Mouse (Mus musculus) hindbrain, postnatal 0 days (tissue): ENCODE data around the gene Gm20388. TPM values are rescaled to one million over a fixed set of nuclear protein-coding genes. Genes with fewer than 3 reads are reported as not detected.

Experiments
- ATAC-seq: fragments of 200-750 bp; cut with Nextera tagmentation; 2 replicates; pipeline ENCODE4 v1.8.0; 2017; ENCODE audit warnings: mild to moderate bottlenecking, moderate TSS enrichment, moderate library complexity
- DNase-seq: peaks from one replicate; pipeline ENCODE4 v3.0.0-alpha.2; 2015; ENCODE audit warnings: low spot score
- H3K27ac ChIP-seq: fragments of 300-500 bp; sonication (generic); 2 replicates; pipeline ENCODE4 v1.5.1; 2014; ENCODE audit warnings: mild to moderate bottlenecking
- H3K27me3 ChIP-seq: fragments of 300-500 bp; sonication (generic); 2 replicates; pipeline ENCODE4 v1.6.1; 2014; ENCODE audit warnings: low read length, mixed read lengths; ENCODE audit not compliant: insufficient read depth
- H3K36me3 ChIP-seq: fragments of 300-500 bp; sonication (generic); 2 replicates; pipeline ENCODE4 v1.6.1; 2014; ENCODE audit warnings: low read length, mixed read lengths; ENCODE audit not compliant: insufficient read depth
- H3K4me1 ChIP-seq: fragments of 300-500 bp; sonication (generic); 2 replicates; pipeline ENCODE4 v1.6.1; 2014; ENCODE audit warnings: antibody characterized with exemption, low read length, mixed read lengths; ENCODE audit not compliant: insufficient read depth
- H3K4me2 ChIP-seq: fragments of 300-500 bp; sonication (generic); 2 replicates; pipeline ENCODE4 v1.6.1; 2014; ENCODE audit warnings: low read depth, mild to moderate bottlenecking, low read length, moderate library complexity, mixed read lengths
- H3K4me3 ChIP-seq: fragments of 300-500 bp; sonication (generic); 2 replicates; pipeline ENCODE4 v1.5.1; 2014; ENCODE audit warnings: low read length
- H3K9ac ChIP-seq: fragments of 300-500 bp; sonication (generic); replicated peaks from 2 replicates; pipeline ENCODE4 v1.6.1; 2014; ENCODE audit warnings: mild to moderate bottlenecking, low read length, moderate library complexity, mixed read lengths
- H3K9me3 ChIP-seq: fragments of 300-500 bp; sonication (generic); 2 replicates; pipeline ENCODE4 v1.6.1; 2016; ENCODE audit warnings: low read length, mixed read lengths
- CTCF ChIP-seq: IDR thresholded peaks from 2 replicates; pipeline ENCODE4 v1.5.1; 2016; ENCODE audit warnings: antibody characterized with exemption, control low read depth, low read depth
- WGBS: fragments of 180-500 bp; shearing (Covaris S2); extraction: QIAGEN DNeasy Blood & Tissue Kit; methylation state at CpG from one replicate; pipeline ENCODE4 v1.1.7; 2014; 5-methylcytosine and 5-hydroxymethylcytosine counted together
- polyA plus RNA-seq: library from polyadenylated mRNA; unstranded; fragments of >200 nt; fragmentation: Nextera tagmentation; extraction: Ambion mirVana; gene quantifications from 2 replicates; pipeline ENCODE4 v1.2.1, GENCODE M21; 2015
- total RNA-seq: library from RNA; depleted of rRNA; stranded (reverse); fragments of >200 nt; gene quantifications from 2 replicates; pipeline ENCODE4 v1.2.3, GENCODE M21; 2014

The Gm20388 gene
- total and polyA plus RNA-seq, 2 experiments from 2014 or later = 71.3 TPM; not detected in 1

DNA sequence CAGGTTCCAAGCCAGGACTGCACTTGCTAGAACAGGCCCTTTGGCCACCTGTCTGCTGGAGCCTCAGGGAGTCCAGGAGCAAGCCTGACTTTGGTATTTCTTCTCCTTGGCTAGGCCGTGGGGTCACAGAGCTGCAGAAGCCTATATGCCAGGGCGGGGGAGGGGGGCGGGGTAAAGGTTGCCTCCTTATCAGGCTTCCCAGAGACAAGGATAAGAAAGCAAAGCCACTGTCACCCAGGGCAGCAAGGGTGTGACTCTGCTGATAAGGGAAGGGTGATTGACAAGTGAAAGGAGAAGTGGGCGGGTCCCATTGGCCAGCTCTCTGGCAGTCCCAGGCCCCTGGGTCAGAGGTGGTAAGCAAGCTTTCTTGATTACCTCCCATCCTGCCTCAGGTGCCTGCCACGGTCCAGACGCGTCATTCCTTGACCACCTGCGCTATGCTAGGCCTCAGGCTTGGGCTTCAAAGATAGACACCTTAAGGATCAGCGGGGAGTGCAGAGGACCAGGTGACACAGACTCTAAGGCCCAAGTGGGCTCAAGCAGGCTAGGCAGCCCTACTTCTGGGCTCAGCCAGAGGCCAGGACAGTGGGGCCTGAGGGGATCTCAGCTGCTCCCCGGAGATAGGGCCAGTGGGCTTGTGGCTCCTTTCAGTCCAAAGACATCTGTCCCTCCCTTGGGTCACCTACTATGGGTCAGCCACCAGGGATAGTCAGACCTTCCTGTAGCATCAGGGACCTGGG is 565.0 kb downstream of the Gm20388 start:
- 80% methylated on average over 10 of the region's 10 CpGs for WGBS
- no peak overlapping the region for H3K9ac ChIP-seq
- no peak overlapping the region for H3K4me3 ChIP-seq
- ATAC-seq (no peak), DNase-seq (no peak)
- H3K36me3 ChIP-seq = no peaks in the 10 kb centered on the region
- H3K4me2 ChIP-seq = no peak overlapping the region
- no peak overlapping the region for H3K27ac ChIP-seq
- TF ChIP-seq CTCF = no peak
- H3K27me3 ChIP-seq = no peaks in the 10 kb centered on the region
- H3K9me3 ChIP-seq = no peaks in the 10 kb centered on the region
- peaks cover 14% of the 10 kb centered on the region for H3K4me1 ChIP-seq

DNA sequence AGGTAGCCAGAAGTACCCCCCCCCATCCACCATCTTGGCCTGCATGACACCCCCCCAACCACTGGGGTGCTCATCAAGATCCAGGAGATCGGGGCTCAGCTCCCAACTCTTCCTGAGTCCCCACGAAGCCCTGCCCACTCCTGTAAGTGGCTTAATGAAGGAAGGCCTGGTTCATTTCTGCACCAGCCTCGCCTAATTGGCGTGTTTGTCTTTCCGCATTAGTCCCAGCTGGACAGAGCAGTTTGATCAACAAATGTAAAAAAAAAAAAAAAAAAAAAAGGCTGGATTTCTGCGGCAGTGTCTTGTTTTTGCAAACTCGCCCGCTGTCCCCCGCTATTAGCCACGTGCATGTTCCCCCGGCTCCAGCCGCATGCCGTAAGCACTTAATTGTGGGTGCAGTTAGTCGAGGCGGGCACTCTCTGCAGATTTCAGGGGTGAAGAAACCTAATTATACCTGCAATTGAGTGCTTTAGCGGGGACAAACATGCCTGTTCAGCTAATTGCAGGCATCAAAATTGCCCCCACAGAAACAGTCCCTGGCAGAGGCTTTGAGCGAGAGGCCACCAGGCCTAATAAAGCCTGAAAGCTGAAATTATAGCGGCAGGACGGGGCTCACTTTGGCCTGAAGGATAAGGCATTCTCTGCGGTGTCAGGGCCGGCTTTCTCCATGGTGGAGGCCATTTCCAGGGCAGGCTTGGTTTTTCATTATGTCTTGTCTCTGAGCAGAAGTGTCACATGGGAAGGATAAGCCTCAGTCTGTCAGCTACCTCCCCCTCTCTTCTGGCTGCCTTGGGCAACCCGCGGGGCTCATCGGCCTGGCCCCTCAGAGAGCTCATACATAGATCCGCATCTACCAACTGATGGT is 566.3 kb downstream of the Gm20388 start:
- Histone ChIP-seq H3K27me3 (no peaks in the 10 kb centered on the region), H3K9me3 (no peaks in the 10 kb centered on the region), H3K4me2 (no peak overlapping the region), H3K27ac (0 out of 2 replicates have a peak overlapping the region, but pooled peaks have one; percentile 38), H3K4me1 (peaks cover 16% of the 10 kb centered on the region), H3K4me3 (no peak overlapping the region), H3K36me3 (no peaks in the 10 kb centered on the region), H3K9ac (no peak overlapping the region)
- TF ChIP-seq CTCF = no peak
- DNase-seq = no peak
- no peak for ATAC-seq
- WGBS = 42% methylated on average over 25 of the region's 25 CpGs

DNA sequence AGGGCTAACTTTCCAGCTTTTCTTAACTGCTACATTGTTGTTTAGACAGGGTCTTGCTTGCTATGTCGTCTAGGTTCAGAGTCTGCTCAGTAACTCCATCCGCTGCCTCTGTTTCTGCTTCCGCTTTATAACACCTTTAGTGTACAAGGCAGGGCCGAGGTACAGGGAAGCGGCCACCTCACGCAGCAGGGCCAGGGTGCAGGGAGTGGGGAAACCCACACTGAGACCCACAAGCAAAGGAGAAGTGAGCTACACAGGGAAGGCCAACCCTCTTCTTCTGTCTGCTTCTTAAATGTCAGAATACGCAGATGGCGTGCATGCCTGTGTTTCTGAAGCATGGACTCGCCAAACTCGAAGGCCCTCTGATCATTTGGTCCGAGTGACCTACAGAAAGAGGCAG is 568.1 kb downstream of the Gm20388 start:
- DNase-seq (no peak), ATAC-seq (no peak)
- H3K4me2 ChIP-seq = no peak overlapping the region
- H3K9me3 ChIP-seq = no peaks in the 10 kb centered on the region
- peaks cover 10% of the 10 kb centered on the region; the same call in 1 of the 2 replicates for H3K4me1 ChIP-seq
- no peaks in the 10 kb centered on the region for H3K27me3 ChIP-seq
- TF ChIP-seq CTCF = no peak
- no peak overlapping the region for H3K4me3 ChIP-seq
- H3K9ac ChIP-seq = no peak overlapping the region
- no peak overlapping the region for H3K27ac ChIP-seq
- no peaks in the 10 kb centered on the region for H3K36me3 ChIP-seq
- WGBS = 85% methylated on average over 11 of the region's 11 CpGs

GRCm38 (mm10) chr8:120479691-120480090 is 569.0 kb downstream of the Gm20388 start:
- H3K4me2 ChIP-seq = no peak overlapping the region
- H3K36me3 ChIP-seq = no peaks in the 10 kb centered on the region
- H3K9ac ChIP-seq = no peak overlapping the region
- H3K27me3 ChIP-seq = no peaks in the 10 kb centered on the region
- DNase-seq (no peak), ATAC-seq (no peak)
- no peak overlapping the region for H3K4me3 ChIP-seq
- no peak overlapping the region for H3K27ac ChIP-seq
- no peak for TF ChIP-seq CTCF
- no peaks in the 10 kb centered on the region for H3K9me3 ChIP-seq
- 93% methylated on average over 4 of the region's 4 CpGs for WGBS
- peaks cover 14% of the 10 kb centered on the region; the same call in 1 of the 2 replicates for H3K4me1 ChIP-seq

DNA sequence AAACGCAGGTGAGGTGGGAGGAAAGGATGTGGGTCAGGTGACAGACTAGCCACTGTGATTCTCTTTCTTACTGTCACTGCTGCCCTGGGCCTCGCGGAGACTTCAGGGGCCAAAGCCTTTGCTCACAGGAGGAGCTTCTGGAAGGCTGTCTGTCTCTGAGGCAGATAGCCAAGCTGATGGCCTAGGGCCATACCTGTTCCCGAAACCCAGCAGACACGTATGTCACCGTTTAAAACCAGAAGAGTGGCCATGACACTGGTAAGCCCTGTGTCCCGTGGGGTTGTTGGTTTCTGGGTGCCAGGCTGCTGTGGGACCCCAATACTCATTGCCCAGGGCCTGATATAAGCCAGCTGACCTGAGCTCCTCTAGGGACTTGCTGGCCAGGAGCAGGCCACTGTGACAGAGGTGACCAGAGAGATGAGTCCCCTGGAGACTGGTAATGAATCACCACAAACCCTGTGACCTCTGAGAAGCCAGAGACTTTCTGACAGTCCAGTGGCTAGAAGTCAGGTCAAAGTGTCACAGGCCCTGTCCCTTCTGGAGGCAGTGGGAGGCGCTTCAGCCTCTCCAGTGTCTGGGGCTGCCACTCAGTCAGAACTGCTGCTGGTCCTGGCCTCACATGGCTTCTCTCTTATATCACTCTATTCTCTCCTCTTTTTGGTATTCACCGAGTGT is 571.5 kb downstream of the Gm20388 start:
- Histone ChIP-seq H3K4me2 (no peak overlapping the region), H3K4me1 (peaks cover 28% of the 10 kb centered on the region), H3K27ac (no peak overlapping the region), H3K36me3 (no peaks in the 10 kb centered on the region), H3K9ac (no peak overlapping the region), H3K27me3 (no peaks in the 10 kb centered on the region), H3K9me3 (no peaks in the 10 kb centered on the region), H3K4me3 (no peak overlapping the region)
- WGBS = 70% methylated on average over 9 of the region's 9 CpGs
- DNase-seq (no peak), ATAC-seq (no peak)
- no peak for TF ChIP-seq CTCF

DNA sequence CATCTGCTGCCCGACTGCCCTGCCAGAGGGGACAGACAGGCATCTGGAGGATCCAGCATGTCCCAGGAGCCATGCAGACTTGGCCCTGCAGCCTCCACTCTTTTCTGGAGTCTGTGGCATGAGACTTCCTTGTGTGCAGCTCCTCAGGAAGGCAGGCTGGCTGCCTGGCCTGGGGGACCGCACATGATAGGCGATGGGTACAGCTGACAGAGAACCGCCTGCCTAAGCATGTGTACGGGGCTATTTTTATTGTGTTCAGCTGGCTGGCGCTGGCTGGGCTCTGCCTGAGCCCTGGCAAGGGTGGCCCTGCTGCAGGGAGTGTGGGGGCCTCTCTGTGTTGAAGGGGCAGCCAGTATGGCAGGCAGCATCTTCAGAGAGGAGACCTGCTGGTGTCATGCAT is 573.8 kb downstream of the Gm20388 start:
- Histone ChIP-seq H3K9me3 (no peaks in the 10 kb centered on the region), H3K36me3 (no peaks in the 10 kb centered on the region), H3K27me3 (no peaks in the 10 kb centered on the region), H3K4me3 (no peak overlapping the region), H3K4me2 (no peak overlapping the region), H3K4me1 (peaks cover 28% of the 10 kb centered on the region), H3K9ac (peak overlapping the region; percentile 35; the same call in 1 of the 2 replicates), H3K27ac (peak overlapping the region; percentile 58; the same call in 1 of the 2 replicates)
- ATAC-seq = peak; percentile 41
- DNase-seq = peak; percentile 53
- no peak for TF ChIP-seq CTCF
- 25% methylated on average over 6 of the region's 6 CpGs for WGBS
